Mouse (Mus musculus): ENCODE data around the gene Zfr2.
A peak's percentile ranks its signal among the peaks of the same experiment; 100 is the strongest.

The Zfr2 gene

DNA sequence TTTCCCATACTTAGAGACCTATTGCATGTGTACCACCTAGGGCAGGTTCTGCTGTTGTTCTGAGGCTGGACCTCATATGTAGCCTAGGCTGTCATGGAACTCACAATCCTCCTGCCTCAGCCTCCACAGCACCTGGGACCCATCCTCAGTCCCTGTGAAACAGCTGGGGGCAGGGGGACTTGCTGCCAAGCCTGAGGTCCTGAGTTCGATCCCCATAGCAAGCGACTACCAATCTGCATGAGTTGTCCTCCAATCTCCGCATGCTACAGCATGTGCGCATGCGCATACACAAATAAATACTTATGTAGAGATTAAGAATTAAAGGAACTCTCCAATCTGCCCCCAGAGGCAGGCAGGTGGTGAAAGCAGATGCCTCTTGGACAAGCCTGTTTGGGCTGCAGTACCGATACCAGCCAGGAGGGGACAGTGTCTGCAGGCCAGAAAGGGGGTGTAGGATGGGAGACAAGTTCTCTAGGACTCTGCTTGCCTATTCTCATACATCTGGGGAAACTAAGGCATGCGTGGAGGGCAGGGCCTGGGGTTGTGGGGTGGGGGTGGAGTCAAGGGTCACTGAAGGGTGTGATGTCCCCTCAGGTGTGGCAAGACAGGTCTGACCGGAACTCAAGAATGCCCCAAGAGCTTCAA lies 54.7 kb downstream of the Zfr2 start:
- no peak for DNase-seq (ENCODE audit: low spot score)

DNA sequence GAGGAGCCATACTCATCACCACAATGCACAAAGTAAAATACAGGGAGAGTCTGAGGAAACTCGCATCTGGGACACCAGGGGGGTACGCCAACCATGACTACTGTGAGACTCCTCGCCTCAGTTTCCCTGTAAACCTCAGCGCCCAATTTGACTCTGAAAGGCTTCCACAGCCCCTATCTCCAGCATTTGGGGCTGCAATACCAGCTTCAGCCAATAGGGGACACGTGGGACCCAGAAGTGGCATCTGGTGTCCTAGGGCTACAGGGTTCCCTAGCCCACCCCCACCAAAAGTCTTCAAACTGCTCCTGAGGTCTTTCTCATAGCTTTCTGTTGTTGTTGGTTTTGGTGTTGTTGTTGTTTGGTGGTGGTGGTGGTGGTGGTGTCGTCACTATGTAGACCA lies 55.6 kb downstream of the Zfr2 start:
- DNase-seq (ENCODE audit: low spot score) = no peak

GRCm38 (mm10) chr10:81289278-81289677 lies 56.3 kb downstream of the Zfr2 start:
- no peak for DNase-seq (ENCODE audit: low spot score)

GRCm38 (mm10) chr10:81289811-81290210 lies 56.9 kb downstream of the Zfr2 start:
- no peak for DNase-seq (ENCODE audit: low spot score)

DNA sequence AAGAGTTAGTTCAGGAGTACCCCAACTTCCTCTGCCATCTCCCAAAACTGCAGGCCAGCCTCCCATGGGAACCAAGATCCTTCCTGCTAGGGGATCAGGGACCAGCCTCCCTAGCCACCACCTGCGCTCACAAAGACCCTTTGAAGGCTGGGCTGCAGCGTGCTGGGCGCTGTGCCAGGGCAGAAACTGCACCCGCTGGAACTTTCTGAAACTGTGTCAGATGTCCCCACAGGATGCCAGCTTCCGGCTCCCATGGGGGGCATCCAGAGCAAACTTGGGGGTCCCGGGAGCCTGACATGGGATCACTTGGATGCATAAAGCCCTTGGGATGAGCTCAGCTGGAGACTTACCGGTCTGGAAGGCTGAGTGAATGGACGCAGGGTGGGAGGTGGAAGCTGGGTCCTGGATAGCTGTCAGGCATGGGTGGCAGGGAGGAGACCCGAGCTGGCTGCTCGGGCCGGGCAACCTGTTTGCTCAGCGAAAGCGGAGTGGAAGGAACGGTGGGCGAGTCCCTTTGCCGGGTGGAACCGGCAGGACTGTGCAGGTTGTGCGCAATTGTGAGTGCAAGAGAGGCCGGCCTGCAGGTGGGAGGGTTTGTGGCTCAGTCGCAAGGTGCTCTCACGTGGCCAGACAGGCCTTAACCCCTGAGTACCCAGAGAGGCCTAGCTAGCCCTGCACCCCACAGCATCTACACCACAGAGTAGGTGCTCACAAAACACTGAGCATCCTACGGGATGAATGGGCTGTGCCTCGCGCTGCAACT lies 57.9 kb downstream of the Zfr2 start:
- DNase-seq (ENCODE audit: low spot score) = no peak

- no peak for DNase-seq (ENCODE audit: low spot score)
Observed at GRCm38 (mm10) chr10:81291511-81292104, 58.7 kb downstream of the Zfr2 start, which contains the start of gene Tjp3. Gene Tjp3 (minus strand): TSS chr10:81291581.

- peak; percentile 100 for DNase-seq (ENCODE audit: low spot score)
Observed at GRCm38 (mm10) chr10:81292554-81293333, 59.8 kb downstream of the Zfr2 start, which contains the start of gene Pip5k1c. Gene Pip5k1c (plus strand): TSS chr10:81292963.

DNA sequence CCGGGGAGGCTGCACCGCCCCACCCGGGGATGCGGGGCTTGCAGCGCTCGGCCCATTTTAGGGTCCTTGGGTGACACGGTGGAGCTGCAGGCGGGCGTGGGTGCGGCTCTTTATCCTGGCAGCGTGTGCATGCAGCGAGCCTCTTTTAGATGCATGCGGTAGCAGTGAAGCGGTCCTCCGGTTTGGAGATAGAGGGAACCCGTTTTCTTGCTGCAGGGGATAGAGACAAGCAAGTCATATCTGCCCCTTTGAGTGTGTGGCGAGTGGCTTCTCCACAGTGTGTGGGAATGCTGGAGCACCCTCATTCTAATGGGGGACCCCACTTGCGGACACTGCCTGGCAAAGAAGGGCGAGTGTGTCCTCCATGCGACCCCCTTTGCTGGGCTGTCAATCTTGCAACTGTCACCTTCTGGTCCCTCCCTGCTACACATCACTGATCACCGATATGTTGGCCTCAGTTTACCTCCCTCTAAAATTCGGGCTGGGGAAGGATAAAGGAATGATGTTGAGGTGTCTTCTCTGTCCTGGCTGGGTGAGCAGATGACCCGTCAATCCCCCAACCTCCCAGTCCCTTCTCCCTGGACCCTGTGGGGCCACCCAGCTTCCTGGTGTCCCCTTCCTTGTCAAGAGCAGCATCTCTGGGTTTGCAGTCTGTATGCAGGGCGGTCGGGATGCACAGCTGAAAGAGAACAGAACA lies 60.5 kb downstream of the Zfr2 start:
- DNase-seq (ENCODE audit: low spot score) = no peak

- no peak for DNase-seq (ENCODE audit: low spot score)
Observed at GRCm38 (mm10) chr10:81294442-81294841, 61.5 kb downstream of the Zfr2 start.

- no peak for DNase-seq (ENCODE audit: low spot score)
Observed at GRCm38 (mm10) chr10:81295185-81295584, 62.2 kb downstream of the Zfr2 start.

- DNase-seq (ENCODE audit: low spot score) = no peak
Observed at GRCm38 (mm10) chr10:81297246-81297645, 64.3 kb downstream of the Zfr2 start.

DNA sequence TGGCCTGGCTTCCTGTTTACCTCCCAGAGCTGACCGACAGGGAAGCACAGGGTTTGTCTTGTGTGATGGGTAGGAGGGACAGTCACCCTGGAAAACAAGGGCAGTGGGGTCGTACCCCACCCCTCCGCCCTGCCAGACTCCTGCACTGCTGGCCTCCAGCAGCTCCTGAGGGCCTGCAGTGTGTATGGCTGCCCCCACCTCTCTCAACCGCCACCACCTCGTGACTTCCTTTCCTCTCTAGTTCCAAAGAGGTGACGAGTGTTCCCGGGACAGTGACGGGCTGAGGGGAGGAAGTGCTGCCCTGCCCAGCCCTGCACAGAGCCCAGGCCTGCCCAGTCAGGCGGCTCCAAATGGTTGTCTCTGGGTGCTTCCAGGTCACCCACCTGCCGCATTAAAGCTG lies 64.9 kb downstream of the Zfr2 start:
- DNase-seq (ENCODE audit: low spot score) = no peak

GRCm38 (mm10) chr10:81298369-81299100 lies 65.6 kb downstream of the Zfr2 start:
- DNase-seq (ENCODE audit: low spot score) = no peak

GRCm38 (mm10) chr10:81299585-81300351 lies 66.8 kb downstream of the Zfr2 start:
- DNase-seq (ENCODE audit: low spot score) = no peak

DNA sequence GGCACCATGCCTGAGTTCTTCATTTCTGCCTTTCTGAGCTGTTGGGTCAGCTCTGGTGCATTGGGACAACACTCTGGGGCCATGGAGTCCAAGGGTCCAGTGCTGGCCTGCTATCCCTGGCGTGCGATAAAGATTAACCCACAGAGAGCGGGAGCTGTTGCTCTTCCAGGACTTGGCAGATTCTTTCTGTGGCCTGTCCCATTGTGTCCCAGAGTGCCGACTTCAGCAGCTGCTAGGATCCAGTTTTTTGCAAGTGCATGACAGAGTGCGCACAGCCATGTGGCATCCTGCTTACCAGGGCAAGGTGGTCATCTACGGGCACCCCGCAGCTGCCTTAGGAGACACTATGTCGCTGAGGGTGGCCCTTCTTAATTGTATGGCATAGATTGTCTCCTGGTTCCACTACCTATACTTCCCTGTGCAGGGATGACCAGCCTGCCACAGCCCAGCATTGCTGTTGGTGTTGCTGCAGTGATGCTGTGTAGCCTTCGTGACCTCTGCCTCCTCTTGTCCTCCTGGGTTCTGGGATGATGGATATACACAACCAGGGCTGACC lies 67.5 kb downstream of the Zfr2 start:
- no peak for DNase-seq (ENCODE audit: low spot score)

DNA sequence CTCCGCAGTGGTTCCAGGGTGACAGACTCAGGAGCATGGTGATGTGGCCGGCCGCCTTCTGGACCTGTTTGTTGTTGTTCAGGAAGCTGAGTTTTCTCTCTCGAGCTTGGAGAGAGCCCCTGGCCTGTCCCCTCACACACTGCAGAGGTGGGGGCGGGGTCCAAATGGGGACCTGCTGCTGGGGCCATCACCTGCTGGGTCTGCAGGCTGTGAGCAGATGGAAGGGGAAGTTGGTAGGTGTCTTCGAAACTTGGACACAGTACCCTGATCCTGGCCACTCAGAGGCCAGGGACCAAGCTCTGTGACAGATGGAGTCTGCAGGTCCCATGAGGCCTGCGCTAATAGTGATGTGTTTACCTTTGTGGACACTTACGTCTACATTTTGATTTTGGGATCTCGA lies 68.4 kb downstream of the Zfr2 start:
- no peak for DNase-seq (ENCODE audit: low spot score)
